Mouse (Mus musculus): Measurements from ENCODE around the gene Tmem86b. TPM values are rescaled to one million over a fixed set of nuclear protein-coding genes. Genes with fewer than 3 reads are reported as not detected.

Gene Tmem86b
- total RNA-seq (2023) = 10 to 100 TPM; 56.1 to 82.6 TPM

DNA sequence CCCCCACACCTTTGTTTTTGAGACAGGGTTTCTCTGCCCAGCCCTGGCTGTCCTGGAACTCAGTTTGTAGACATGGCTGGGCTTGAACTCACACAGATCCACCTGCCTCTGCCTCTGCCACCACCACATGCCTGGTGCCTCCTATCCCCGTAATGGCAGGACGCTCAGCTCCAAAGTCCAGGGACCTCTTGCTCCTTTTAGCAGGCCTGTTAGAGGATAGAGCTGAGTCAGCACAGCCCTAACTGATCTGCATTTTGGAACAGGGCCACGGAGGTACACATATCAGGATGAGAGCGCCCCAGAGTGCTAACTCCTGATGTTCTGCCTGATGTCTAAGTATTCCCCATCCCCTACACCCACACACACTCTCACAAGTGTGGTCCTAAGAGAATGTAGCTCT is at the start of gene Tmem86b:
TSS of gene Tmem86b (minus strand) at position 392 of the 400 bp plus-strand sequence.

GRCm38 (mm10) chr7:4658912-4659551 is 27.8 kb upstream of the Tmem86b start, which contains the start of gene Ppp6r1:
Gene Ppp6r1 (minus strand): TSS chr7:4659019.

DNA sequence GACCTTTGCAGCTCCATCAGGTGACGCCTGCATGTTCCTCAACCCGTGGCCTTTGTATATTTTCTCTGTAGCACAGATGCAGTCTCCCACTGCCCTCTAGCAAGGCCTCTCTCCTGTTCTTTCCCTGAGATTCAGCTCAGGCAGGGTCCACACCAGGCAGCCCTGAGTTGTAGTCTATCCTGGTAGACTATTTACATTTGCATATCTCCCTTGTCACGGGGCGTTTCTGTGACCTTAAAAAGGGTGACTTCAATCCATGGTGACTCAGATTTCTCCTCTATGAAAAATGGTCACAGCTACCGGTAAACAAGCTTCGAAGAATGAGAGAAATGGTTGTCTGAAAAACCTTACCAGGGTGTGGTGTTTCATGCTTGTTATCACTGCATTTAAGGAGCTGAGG is 27.3 kb downstream of the Tmem86b start, which contains the start of gene Ptprh:
TSS of gene Ptprh (minus strand) at position 169 of the 400 bp plus-strand sequence.

Other genes starting within 250 kb of the Tmem86b start
- not detected for gene Gp6, start 233.7 kb downstream of the Tmem86b start, total RNA-seq (2023)
- gene Rdh13, start 185.8 kb downstream of the Tmem86b start, total RNA-seq (2023) = 10 to 100 TPM; 10.7 to 13.4 TPM
- gene Eps8l1, start 170.7 kb downstream of the Tmem86b start, total RNA-seq (2023) = 10 to 100 TPM; 15.7 to 17.8 TPM
- 100 to 1,000 TPM; 275 to 289 TPM for gene Ppp1r12c, start 129.7 kb downstream of the Tmem86b start, total RNA-seq (2023)
- 1 to 10 TPM; 4.7 to 6.1 TPM for gene Tnnt1, start 115.0 kb downstream of the Tmem86b start, total RNA-seq (2023)
- gene Tnni3, start 107.2 kb downstream of the Tmem86b start, total RNA-seq (2023) = not detected
- gene Dnaaf3, start 99.0 kb downstream of the Tmem86b start, total RNA-seq (2023) = not detected
- gene Syt5, start 83.9 kb downstream of the Tmem86b start, total RNA-seq (2023) = under 1 TPM in 1 of 2 experiments, not detected in 1; 0.83 TPM
- not detected for gene Ptprh, start 27.4 kb downstream of the Tmem86b start, total RNA-seq (2023)
- 100 to 1,000 TPM; 269 to 275 TPM for gene Ppp6r1, start 27.6 kb upstream of the Tmem86b start, total RNA-seq (2023)
- 10 to 100 TPM; 56.0 to 66.8 TPM for gene Hspbp1, start 53.6 kb upstream of the Tmem86b start, total RNA-seq (2023)
- gene Brsk1, start 59.2 kb upstream of the Tmem86b start, total RNA-seq (2023) = not detected
- gene Tmem150b, start 93.8 kb upstream of the Tmem86b start, total RNA-seq (2023) = under 1 TPM; 0.21 to 0.76 TPM
- gene Kmt5c, start 108.7 kb upstream of the Tmem86b start, total RNA-seq (2023) = 10 to 100 TPM; 66.9 to 85.4 TPM
- gene Cox6b2, start 121.7 kb upstream of the Tmem86b start, total RNA-seq (2023) = 1 to 10 TPM; 2.1 to 4.0 TPM
- not detected for gene Fam71e2, start 139.9 kb upstream of the Tmem86b start, total RNA-seq (2023)
- not detected for gene Il11, start 151.4 kb upstream of the Tmem86b start, total RNA-seq (2023)
- gene Tmem190, start 151.5 kb upstream of the Tmem86b start, total RNA-seq (2023) = not detected
- 1 to 10 TPM; 1.4 to 2.7 TPM for gene Tmem238, start 158.2 kb upstream of the Tmem86b start, total RNA-seq (2023)
- 1,000 to 10,000 TPM; 2,356 to 2,505 TPM for gene Rpl28, start 161.5 kb upstream of the Tmem86b start, total RNA-seq (2023)
- gene Ube2s, start 181.2 kb upstream of the Tmem86b start, total RNA-seq (2023) = 100 to 1,000 TPM; 160 to 166 TPM
- under 1 TPM; 0.23 to 0.36 TPM for gene Shisa7, start 213.3 kb upstream of the Tmem86b start, total RNA-seq (2023)
- 1 to 10 TPM; 4.1 to 4.2 TPM for gene Isoc2b, start 238.8 kb upstream of the Tmem86b start, total RNA-seq (2023)
- 10 to 100 TPM; 10.4 to 13.5 TPM for gene Isoc2a, start 245.7 kb upstream of the Tmem86b start, total RNA-seq (2023)

Data from T-cell, adult 66 days (primary cell).